Mouse (Mus musculus): ENCODE results near the gene Wdr17. TPM values are rescaled to one million over a fixed set of nuclear protein-coding genes. Genes with fewer than 3 reads are reported as not detected.

Gene Wdr17
- total RNA-seq, 2 experiments from 2014 or later: not detected

DNA sequence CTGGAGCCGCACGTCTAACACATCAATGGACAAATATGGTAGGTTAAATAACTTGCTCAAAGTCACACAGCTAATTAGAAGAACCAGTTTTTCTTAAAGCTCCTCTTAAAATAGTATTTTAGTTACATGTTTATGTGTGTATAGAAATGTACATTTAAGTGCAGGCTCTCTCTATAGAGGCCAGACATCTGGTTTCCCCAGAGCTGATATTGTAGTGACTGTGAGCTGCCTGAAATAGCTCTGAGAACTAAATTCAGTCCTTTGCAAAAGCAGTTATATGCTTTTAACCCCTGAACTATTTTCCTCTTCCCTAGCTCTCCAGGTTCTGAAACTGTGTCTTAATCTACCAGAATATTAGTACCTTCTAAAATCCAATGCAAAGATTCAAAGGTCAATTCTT lies 289.6 kb downstream of the Wdr17 start:
- no peak for DNase-seq

DNA sequence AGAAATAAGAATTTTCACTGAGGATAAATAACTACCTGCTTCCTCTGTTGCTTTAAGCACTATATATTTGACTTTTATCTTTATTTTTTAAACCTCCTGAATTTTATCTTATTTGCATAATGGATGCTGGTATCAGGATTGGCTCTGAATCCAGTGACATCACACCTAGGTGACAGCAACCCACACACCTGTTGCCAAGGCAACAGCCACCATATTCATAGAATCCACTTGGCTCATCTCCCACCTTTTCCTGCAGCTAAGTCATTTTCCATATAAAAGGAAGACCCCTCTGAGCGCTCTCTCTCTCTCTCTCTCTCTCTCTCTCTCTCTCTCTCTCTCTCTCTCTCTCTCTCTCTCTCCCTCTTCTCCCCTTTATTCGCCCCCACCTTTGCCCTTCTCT lies 290.0 kb downstream of the Wdr17 start:
- DNase-seq: no peak

DNA sequence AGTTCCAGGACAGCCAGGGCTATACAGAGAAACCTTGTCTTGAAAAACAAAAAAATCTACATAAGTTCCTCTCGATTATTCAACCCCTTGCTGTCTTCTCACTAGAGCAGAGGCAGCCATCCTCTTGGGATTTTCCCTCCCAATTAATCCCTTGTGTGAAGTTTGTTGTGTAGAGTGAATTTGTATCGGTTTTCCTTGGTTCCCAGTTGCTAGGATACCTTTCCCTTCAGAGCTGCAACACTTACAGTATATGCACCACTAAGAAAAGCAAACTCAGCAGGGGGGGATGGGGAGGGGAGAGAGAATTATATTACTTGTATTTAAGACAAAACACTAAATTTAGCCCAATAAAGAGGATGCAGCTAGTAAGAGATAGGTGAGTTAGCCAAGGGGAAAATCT lies 290.9 kb downstream of the Wdr17 start:
- no peak for DNase-seq

DNA sequence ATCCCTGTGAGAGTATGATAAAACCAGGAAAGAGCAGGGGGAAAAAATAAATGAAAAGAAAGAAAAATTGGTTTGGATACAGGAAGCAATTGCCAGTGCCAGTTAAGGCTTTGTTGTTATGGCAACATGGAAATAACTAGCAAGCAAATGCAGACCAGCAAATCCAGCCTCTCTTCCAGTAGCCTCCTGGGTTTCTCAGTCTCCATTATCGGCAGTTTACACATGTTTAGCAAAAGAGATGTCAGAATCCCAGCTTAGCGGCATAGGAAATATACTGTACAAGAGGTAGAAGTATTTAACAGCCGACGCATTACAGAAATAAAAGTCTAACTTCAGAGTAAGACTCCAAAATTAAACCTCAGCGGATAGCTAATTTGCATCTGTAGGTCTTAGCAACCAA lies 292.4 kb downstream of the Wdr17 start:
- DNase-seq: no peak

DNA sequence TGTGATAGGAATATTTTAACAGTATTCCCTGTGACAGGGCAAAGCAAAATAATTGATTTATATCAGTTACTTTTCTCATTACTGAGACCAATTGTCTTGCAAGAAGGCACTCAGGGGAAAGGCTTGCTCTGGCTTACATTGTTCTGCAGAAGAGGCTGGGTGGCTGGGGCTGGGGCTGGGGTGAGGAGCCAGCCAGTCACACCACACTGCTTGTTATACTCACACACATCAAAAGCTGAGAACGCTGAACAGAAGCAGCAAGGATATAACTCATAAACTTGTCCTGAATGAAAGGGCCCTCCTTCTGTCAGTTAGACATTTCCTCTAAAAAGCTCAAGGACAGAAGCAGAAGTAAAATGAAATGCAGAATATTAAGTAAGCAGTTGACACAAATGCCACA lies 304.1 kb downstream of the Wdr17 start:
- no peak for DNase-seq

DNA sequence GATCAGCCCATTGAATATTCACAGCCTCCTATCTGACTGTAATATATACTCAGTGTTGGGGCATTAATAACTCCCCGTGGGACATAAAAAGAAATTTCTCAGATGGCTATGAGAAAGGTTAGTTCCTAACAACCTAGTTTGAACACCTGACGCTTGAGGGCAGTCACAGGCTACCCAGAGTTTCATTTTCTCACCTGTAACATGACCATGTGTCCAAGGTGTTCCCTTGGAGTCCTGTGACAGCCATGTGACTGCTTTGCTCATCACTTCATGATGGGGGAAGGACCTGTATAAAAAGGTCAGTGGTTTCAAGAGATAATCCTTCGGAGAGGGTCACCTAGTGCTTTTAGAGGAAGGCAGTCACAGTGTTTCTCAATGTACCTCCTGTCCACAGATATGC lies 305.5 kb downstream of the Wdr17 start:
- no peak for DNase-seq

Other genes starting within 250 kb of the Wdr17 start
- gene Gpm6a, start 67.7 kb upstream of the Wdr17 start, total RNA-seq (2021): 10 to 100 TPM in 1 of 2 experiments, 1 to 10 TPM in 1; 8.2 to 13.0 TPM

Data from heart, adult 18-20 months (tissue).